Mouse (Mus musculus) left cerebral cortex, postnatal 14 days (tissue): Measurements from ENCODE around the gene Gsta3. TPM values are rescaled to one million over a fixed set of nuclear protein-coding genes. Genes with fewer than 3 reads are reported as not detected.
A peak's percentile ranks its signal among the peaks of the same experiment; 100 is the strongest.
"Not testable (repeated sequence)": the region's sequence is repeated elsewhere in the genome, so short reads cannot be mapped to it uniquely, and the experiment has no call there.

Experiments used
- DNase-seq, 2 experiments: peaks; one replicate each; pipeline ENCODE4 v3.0.0; 2021 to 2022; ENCODE audit warnings: low spot score in 2 of 2, mixed read lengths in 1 of 2
- intact Hi-C: fragments of 180-260 bp; cut with DNase I; formaldehyde crosslinking; loops from one replicate; pipeline ENCODE4 v1.15.1; 2025
- total RNA-seq, 2 experiments: library from RNA; stranded (reverse); gene quantifications; 2 replicates each; pipeline ENCODE4 v1.2.3; 2021

Gsta3 gene
- total RNA-seq, 2 experiments from 2014 or later = 0.32 to 0.90 TPM

DNA sequence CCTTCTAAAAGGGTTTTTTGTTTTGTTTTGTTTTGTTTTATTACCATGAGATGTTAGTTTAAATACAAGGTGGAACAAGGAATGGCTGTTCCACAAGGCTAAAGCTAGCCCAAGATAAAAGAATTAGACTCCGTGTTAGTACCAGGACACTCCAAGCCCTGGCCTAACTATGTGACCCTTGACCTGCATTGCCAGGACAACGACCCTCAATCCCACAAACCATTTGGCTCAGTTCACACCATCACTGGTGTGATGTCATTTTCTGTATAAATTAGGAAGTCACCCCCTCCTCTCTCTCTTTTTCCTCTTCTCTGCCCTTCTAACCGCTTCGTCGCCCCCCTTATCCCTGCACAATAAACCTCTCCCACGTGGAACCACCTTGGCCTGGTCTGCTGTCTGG lies 11.3 kb downstream of the Gsta3 start:
- intact Hi-C loops = no loop called here
- no peak for DNase-seq

DNA sequence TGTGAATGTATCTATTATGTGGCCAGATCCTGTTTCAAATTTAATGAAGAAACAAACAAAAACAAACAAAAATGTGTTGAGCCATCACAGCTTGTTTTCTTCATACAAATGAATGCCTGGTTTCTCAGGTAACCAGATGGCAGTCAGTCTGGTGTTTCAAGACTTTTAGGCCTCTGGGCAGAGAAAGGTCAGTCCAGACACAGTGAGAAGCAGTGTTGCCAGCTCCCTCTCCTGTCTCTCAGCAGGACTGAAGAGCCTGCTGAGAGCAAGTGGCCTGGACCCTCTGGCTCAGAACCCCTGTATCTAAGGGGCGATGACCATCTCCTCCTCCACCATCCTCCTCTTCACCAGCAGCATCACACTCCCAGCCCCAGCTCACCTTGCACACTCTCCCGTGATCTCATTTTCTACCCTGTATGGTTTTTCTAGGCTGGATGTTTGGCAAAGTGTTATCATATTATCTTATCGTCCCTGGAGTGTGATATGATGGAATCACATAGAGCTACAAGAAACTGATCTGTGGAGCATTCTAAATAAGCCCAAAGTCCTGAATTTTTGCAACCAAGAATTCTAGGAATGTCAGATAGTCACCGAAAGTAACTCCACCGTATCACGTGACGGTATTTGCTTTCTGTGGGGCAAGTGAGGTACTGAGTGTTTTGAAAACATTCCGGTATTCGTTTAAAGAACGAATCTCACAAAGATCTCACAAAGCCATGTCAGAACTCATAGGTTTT lies 12.3 kb downstream of the Gsta3 start:
- DNase-seq = no peak
- intact Hi-C loops = no loop called here

DNA sequence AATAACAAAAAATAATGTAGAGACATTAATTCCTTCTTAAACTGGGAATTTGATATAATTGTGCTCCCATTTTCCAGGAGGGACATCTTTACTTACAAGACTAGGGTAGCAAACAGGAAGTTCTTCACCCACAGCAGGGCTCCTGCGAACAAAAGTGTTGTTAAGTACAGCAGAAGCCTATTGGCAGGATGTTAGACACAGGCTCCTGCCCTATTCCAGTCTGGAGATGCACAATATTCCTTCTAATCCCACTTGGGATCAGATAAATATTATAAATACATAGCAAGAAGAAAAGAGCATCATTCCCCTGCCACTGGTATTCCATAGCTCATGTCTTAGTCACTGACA lies 12.9 kb downstream of the Gsta3 start:
- DNase-seq = no peak
- intact Hi-C loops = no loop called here

DNA sequence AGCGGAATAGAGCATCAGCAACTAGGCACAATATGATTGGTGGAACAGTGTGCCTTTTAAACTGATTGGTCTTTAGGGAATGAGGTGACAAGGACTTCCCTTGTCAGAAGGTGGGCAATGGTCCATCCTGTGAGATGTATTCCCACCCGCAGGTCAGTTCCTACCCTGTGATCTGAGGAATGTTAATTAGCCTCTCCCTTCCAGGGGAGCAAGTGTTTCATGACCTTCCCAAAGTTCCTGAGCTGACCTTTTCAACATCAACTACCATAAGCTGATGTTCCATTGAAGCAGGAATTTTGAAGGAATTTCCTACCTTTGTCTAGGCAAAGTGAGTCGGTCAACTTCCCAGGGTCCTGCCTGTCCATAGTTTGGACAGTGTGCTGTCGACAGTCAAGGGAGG lies 13.5 kb downstream of the Gsta3 start:
- no peak for DNase-seq
- intact Hi-C loops = no loop called here

DNA sequence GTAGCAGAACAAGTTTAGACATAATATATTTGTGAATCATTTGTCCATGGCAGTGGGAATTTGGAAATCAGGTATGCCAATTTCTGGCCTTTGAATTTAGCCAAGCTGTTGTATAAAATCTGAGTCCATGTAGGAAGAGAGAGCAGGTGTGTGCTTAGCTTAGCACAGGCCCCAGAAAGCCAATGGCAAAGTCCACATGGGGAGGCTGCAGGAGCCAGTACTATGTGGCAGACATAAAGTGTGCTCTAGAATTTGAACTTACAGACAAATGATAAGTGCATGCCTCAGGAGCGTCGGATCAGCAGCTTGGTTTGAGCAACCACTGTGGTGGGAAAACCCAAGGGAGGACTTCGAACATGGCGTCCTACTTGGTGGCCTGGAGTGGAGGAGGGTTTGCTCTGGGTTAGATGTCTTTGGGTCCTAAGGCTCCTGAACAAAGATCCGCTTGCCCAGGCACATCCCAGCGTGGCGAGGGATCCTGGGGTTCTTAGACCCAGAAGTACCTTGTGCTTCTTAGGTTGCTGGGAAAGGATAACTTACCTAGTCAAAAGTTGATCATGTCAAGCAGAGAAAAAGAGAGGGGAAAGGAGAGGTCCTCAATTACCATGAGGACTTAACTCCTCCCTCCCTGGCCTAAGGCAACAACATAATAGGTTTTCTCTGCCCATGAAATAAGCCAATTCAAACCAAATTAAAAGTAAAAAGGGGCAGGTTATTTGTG lies 15.4 kb downstream of the Gsta3 start:
- intact Hi-C loops = no loop called here
- DNase-seq = no peak

DNA sequence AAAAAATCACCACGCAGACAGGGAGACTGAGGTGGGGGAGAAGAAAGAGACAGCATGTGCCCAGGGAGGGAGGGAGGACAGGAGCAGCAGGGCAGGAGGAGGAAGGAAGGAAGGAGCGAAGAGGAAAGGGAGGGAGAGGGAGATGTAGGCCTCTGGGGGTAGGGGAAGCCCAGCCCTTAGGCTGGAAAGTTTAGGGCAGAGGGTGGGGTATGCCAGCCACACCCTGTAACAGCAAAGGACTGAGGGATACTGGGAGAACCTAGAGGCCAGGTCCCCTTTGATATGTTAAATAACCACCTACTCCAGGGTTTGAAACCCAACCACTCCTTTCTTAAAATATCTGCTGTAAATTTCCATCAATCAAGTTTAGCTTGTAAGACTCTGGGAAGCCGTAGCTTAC lies 16.0 kb downstream of the Gsta3 start:
- no peak for DNase-seq
- intact Hi-C loops = no loop called here

DNA sequence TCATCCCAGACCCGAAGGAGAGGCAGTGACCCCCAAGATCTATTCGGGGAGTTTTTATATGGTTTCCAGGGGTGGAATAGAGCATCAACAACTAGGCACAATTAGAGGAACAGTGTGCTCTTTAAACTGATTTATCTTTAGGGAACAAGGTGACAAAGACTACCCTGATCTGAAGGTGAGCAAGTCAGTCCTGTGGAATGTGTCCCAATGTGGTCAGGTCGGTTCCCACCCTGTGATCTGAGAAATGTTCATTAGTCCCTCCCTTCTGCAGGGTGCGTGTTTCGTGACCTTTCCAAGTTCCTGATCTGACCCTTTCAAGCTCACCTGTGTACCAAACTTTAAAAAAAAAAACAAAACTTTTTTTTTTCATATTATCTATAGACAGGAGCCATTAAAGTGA lies 16.5 kb downstream of the Gsta3 start:
- intact Hi-C loops = no loop called here
- no peak for DNase-seq

DNA sequence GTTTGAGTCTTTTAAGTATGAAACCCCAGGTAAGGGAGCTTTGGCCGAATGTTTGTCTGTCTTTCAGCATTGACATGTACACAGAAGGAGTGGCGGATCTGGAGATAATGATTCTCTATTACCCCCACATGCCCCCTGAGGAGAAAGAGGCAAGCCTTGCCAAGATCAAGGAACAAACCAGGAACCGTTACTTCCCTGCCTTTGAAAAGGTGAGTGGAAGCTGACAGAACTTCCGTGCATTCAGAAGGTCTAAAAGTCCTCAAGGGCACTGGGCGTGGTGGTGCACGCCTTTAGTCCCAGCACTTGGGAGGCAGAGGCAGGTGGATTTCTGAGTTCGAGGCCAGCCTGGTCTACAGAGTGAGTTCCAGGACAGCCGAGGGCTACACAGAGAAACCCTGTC lies 19.6 kb downstream of the Gsta3 start:
- DNase-seq, intact Hi-C loops: not testable (repeated sequence)

DNA sequence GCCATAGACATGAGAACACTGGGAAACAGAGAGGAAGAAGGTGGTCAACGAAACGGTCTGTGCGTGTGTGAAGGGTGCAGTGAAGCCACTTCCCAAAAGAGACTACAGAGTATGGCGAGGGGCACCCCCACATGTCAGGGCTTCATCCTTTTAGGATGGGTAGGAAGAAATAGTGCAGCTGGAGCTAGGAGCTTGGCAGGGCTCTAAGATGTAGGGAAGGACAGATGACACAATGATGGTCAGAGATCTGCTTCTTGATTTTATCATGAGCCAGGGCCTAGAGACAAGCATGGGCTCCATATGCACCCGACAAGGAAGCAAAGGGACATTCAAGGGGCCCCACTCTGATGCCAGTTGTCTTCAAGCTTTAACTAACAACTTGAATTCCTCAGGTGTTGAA lies 22.0 kb downstream of the Gsta3 start:
- DNase-seq = no peak
- intact Hi-C loops = no loop called here

DNA sequence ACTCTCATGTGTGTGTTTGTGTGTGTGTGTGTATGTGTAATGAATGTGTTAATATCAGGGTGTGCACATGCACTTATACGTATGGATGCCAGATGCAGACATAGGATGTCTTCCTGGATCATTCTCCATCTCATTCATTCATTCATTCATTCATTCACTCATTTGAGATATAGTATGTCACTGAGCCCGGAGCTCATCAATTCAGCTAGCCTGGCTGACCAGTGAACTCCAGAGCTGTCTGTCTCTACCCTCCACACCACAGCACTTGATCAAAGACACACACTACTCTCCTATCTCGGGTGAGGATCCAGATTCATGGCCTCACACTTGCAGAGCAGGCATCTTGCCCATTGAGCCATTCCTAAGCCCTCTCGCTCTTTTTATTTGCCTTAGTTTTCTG lies 23.6 kb downstream of the Gsta3 start:
- DNase-seq = no peak

DNA sequence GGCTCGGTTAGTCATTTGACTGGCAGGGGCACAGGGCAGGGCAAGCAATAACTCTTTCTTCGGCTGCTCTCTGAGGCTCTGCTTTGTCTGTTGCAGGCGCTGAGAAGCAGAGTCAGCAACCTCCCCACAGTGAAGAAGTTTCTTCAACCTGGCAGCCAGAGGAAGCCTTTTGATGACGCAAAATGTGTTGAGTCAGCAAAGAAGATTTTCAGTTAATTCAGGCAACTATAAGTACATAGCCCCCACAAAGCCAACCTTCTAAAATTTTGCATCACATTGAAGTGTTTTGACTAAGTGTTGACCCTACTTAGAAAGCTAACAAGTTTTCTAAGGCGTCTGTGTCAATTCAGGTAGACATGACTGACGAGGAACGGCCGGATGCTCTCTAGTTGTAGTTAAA lies 24.4 kb downstream of the Gsta3 start:
- intact Hi-C loops = no loop called here
- DNase-seq = no peak

More for the DNA sequence above, 23.6 kb downstream of the Gsta3 start:
- intact Hi-C loops = no loop called here

DNA sequence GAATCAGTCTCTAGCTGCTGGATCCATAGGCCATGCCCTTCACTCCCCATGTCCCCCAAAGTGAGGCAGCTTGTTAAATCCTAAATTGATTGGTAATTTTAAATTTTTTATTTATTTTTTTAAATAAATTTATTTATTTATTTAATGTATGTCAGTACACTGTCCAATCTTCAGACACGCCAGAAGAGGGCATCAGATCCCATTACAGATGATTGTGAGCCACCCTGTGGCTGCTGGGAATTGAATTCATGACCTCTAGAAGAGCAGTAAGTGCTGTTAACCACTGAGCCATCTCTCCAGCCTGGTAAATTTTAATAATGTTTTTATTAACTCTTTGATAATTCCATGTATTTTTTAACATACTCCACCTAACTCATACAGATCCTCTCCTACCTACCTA lies 26.4 kb downstream of the Gsta3 start:
- no peak for DNase-seq
- intact Hi-C loops = no loop called here

DNA sequence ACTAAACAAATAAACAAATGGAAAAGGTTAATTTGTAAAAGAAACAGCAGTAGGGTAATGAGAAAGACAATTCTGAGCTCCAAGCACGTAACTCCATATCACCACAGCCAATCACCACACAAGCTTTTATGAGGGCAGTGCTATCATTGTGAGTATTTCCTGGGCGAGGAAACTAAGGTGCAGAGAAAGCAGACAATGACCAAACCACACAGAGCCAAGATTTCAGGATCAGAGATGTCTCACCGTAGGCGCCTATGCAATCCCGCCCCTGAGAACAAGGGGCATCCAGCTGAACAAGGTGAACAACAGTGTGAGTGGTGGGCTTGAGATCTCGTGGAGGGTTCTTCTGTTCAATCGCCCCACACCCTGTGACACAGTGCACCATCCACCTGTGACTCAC lies 27.1 kb downstream of the Gsta3 start:
- DNase-seq, intact Hi-C loops: not testable (repeated sequence)

DNA sequence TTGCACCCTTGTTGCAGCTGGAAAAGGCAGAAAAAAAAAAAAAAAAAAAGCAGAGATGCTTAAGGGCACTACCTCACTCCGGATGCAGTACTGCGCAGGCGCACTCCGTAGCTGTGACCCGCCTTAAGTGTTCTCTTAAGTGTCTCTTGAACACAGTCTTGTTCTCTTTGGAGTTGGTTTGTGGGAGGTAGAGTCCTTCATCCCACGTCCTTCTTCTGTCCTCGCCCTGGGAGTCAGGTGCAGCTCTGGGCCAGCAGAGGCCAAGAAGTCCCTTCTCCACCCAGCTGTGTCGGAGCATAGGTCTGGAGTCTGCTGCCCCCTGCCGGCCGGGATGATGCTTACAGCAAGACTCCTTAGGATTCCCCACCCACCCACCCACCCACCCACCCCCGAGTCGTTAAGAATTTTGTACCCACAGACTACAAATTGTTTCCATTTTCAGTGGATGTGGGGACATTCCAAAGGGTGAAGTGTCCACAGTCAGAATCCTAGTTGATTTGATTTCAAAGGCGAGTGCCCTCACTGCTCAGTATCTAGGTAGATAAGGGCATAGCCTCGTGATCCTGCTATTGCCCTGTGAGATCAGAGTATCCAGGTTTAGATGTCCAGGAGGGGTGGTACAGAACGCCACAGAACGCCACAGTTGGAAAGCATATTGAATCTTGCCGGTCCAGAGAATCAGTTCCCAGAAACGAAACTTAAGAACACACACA lies 31.1 kb downstream of the Gsta3 start:
- DNase-seq = peak; percentile 57 to 72
- intact Hi-C loops = loop anchor here (2.0 kb wide), 1 partner anchor 53 kb away; the partner anchor contains the start of gene Tmem14a

DNA sequence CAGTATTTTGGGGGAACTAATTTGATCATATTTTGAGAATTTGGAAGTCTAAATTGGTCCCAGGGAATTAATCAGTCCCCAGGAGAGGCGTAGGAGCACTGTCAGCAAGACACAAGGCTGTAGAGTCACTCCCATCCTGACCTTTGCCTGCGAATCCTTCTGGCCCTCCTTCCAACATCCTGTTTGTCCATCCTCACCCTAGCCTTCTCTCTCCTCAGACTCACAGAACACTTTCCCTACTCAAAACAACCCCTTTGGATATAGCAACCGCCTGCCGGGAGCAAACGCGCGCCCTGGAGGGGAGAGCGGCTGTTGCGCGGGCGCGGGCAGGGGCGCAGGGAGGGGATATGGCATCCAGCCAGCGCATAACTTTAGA lies 31.7 kb downstream of the Gsta3 start:
- DNase-seq = peak; percentile 18 to 30
- intact Hi-C loops = no loop called here

DNA sequence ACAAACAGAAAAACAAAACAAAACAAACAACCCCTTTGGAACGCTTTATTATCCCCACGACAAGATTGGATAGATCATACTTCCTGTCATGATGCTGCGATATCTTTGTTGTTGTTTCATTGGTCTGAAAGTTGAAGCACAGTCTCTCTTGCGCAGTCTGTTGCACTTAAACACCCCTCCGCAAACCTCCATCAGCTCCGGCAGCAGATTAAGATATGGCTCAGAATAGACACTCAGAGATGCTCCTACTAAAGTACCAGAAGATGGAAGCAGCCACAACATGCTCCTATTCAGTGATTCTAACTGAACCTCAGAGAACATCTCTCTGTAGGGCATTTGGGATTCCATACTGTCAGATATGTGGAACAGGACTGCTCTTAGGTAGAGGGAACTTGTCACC lies 32.7 kb downstream of the Gsta3 start:
- peak in 1 of 2 experiments; percentile 21 for DNase-seq
- intact Hi-C loops = no loop called here

DNA sequence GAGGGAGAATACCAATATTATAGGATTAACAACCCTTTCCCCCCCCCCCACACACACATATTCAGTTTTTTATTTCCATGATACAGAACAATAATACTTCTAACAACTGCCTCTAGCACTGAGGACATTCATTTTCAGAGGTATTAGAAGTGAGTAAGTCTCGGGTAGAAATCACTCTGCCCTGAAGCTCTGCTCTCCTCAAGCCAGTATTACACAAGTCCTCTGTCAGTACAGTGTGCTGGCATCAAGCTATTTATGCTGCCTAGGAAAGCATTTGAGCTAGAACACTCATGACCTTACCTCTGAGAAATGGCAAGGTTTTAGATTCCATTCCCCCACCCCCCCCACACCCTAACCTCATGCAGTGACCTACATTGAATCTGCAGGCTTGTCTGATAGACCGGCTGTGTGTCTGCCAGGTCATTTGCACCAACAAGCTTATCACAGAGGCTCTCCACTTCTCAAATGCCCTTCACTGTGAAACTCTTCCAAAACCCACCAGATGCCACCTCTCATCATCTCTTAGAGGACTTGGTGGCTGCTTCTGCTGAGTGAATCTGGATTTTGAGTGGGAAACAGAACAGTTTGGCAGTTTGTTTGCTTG lies 34.1 kb downstream of the Gsta3 start:
- intact Hi-C loops = loop anchor here (5.0 kb wide), 1 partner anchor 67 kb away; no protein-coding TSS in a partner anchor
- DNase-seq = no peak

DNA sequence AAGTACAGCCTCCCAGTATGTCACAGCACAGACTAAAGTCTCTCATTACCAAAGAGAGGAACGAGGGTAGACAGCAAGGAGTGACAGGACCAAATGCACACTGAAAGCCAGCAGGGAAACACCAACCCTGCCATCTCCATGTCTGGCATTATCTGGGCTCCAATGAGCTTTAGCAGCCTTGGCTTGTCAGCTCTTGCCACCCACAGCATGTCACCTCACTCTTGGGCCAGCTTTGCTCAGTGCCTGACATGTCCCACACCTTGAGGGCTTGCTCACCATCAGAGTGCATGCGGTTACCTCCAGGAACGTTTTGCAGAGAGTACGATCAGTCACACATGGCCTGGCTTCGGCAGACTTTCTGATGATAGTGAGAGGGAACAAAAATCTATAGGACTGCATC lies 35.0 kb downstream of the Gsta3 start:
- intact Hi-C loops = loop anchor here (5.0 kb wide), 1 partner anchor 68 kb away; no protein-coding TSS in a partner anchor
- not testable (repeated sequence) for DNase-seq

DNA sequence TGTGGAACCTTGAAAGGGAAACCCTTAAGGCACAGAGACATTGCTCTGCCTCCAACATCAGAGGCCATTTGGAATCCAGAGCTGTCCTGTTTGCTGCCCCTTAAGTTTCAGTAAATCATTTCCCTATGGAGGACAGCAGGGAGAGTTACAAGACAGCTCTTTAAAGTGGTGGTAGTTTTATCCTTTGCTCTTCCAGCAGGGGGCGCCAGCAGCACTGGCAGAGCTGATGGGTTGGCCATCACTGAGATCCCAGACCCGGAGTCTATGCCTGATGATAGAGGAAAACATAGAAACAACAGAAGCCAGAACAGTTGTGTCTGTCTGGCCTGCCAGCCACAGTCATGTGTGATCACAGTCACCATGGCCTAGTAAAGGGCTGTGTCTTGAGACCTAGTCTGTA lies 35.8 kb downstream of the Gsta3 start:
- intact Hi-C loops = loop anchor here (5.0 kb wide), 1 partner anchor 69 kb away; no protein-coding TSS in a partner anchor
- DNase-seq = not testable (repeated sequence)

DNA sequence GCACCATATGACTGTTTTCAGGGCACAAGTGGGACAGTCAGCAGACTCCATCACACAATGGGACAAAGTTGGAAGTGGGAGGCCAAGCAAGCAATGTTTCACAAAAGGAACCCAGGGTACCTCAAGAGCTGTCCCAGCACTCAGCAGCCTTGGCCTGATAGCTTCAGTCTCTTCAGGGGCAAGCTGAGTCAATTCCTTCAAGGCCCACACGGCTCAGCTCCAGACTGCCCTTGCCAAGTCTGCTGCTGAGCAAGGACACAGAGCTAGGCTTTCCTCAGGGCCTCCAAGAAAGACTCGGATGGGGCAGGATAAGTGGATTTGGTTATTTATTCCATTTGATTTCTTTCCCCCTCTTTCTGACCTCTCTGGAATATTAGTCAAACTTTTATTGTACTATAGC lies 39.9 kb downstream of the Gsta3 start:
- no peak for DNase-seq
- intact Hi-C loops = no loop called here
